Mouse (Mus musculus) lung, embryonic 14.5 days (tissue): ENCODE data around the gene Ispd. TPM values are rescaled to one million over a fixed set of nuclear protein-coding genes. Genes with fewer than 3 reads are reported as not detected.

Experiments used
- ATAC-seq: fragments of 200-750 bp; cut with Nextera tagmentation; 2 replicates; pipeline ENCODE4 v1.8.0; 2017; ENCODE audit warnings: mild to moderate bottlenecking, moderate TSS enrichment, moderate library complexity; ENCODE audit not compliant: insufficient read depth
- DNase-seq: peaks from one replicate; pipeline ENCODE4 v3.0.0-alpha.2; 2015
- H3K27ac ChIP-seq: fragments of 300-500 bp; sonication (generic); 2 replicates; pipeline ENCODE4 v1.5.1; 2014; ENCODE audit warnings: low read depth, mild to moderate bottlenecking, moderate library complexity
- H3K27me3 ChIP-seq: fragments of 300-500 bp; sonication (generic); 2 replicates; pipeline ENCODE4 v1.6.1; 2014; ENCODE audit warnings: low read length, control low read depth; ENCODE audit not compliant: insufficient read depth
- H3K36me3 ChIP-seq: fragments of 300-500 bp; sonication (generic); 2 replicates; pipeline ENCODE4 v1.6.1; 2014; ENCODE audit warnings: control low read depth; ENCODE audit not compliant: insufficient read depth
- H3K4me1 ChIP-seq: fragments of 300-500 bp; sonication (generic); 2 replicates; pipeline ENCODE4 v1.6.1; 2014; ENCODE audit warnings: antibody characterized with exemption, control low read depth; ENCODE audit not compliant: insufficient read depth
- H3K4me2 ChIP-seq: fragments of 300-500 bp; sonication (generic); 2 replicates; pipeline ENCODE4 v1.6.1; 2014; ENCODE audit warnings: mild to moderate bottlenecking
- H3K4me3 ChIP-seq: fragments of 300-500 bp; sonication (generic); 2 replicates; pipeline ENCODE4 v1.5.1; 2014; ENCODE audit warnings: low read depth, low read length
- H3K9ac ChIP-seq: fragments of 300-500 bp; sonication (generic); 2 replicates; pipeline ENCODE4 v1.6.1; 2014
- H3K9me3 ChIP-seq: fragments of 300-500 bp; sonication (generic); 2 replicates; pipeline ENCODE4 v1.6.1; 2016; ENCODE audit warnings: low read depth, low read length, control low read depth
- CTCF ChIP-seq: IDR thresholded peaks from 2 replicates; pipeline ENCODE4 v1.5.1; 2016; ENCODE audit warnings: antibody characterized with exemption, low read depth
- WGBS: fragments of 180-500 bp; shearing (Covaris S2); extraction: QIAGEN DNeasy Blood & Tissue Kit; methylation state at CpG from one replicate; pipeline ENCODE4 v1.1.7; 2014; 5-methylcytosine and 5-hydroxymethylcytosine counted together
- polyA plus RNA-seq: library from polyadenylated mRNA; unstranded; fragments of >200 nt; fragmentation: Nextera tagmentation; extraction: Ambion mirVana; gene quantifications from 2 replicates; pipeline ENCODE4 v1.2.1, GENCODE M21; 2014

Ispd gene
- polyA plus RNA-seq, 1 experiment from 2014 or later, result 18.1 TPM

DNA sequence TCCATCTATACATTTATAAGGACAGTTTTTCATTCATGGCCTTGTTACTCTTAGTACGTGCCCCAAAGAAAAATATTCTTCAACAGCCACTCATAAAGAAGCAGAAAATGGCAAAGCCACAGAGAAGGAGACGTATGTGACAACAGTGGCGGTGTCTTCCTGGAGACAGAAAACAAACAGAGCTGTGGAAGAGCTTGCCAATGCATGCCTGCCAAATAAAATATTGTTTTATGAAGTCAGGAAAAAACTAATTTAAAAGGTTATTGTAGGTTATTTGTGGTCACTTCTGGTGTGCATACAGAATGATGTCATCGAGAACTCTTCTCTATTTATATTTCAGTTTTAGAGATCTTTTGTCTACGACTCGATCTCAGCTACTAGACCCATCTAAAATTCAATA, 341.5 kb downstream of the Ispd start:
- no peak overlapping the region for H3K4me3 ChIP-seq
- no peak overlapping the region for H3K4me2 ChIP-seq
- H3K27me3 ChIP-seq, result no peaks in the 10 kb centered on the region
- no peak overlapping the region for H3K9ac ChIP-seq
- peak overlapping the region; percentile 65; the same call in 1 of the 2 replicates for H3K27ac ChIP-seq
- ATAC-seq (no peak), DNase-seq (peak; percentile 55)
- 53% methylated on average over 6 of the region's 6 CpGs for WGBS
- no peaks in the 10 kb centered on the region for H3K36me3 ChIP-seq
- no peaks in the 10 kb centered on the region for H3K9me3 ChIP-seq
- H3K4me1 ChIP-seq, result peaks cover 3% of the 10 kb centered on the region
- TF ChIP-seq CTCF, result no peak

DNA sequence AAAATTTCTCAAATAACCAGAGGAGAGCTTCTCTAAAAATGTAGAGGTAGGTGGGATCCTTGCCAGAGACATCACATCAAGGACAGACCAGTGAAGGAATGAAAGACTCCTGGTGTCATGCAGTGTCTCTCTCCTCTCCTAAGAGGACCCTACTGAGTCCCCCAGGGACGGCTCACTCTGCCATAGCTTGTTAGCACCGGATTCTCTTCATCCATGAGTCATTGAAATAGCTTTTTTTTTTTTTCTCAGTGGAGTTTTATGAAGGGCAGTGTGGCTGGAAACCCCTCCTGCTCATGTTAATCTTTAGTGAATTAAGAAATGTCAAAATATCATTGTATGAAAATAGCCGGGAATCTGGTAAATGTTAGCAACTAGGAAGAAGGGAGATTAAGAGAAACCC, 342.1 kb downstream of the Ispd start:
- DNase-seq, result peak; percentile 24
- H3K4me1 ChIP-seq, result peaks cover 3% of the 10 kb centered on the region
- H3K4me3 ChIP-seq, result no peak overlapping the region
- H3K27me3 ChIP-seq, result no peaks in the 10 kb centered on the region
- peak overlapping the region; percentile 65; the same call in 1 of the 2 replicates for H3K27ac ChIP-seq
- no peak overlapping the region for H3K4me2 ChIP-seq
- ATAC-seq, result peak; percentile 10; the same call in 1 of the 2 replicates
- H3K9me3 ChIP-seq, result no peaks in the 10 kb centered on the region
- no peak for TF ChIP-seq CTCF
- H3K9ac ChIP-seq, result no peak overlapping the region
- WGBS, result 38% methylated on average over 3 of the region's 3 CpGs
- no peaks in the 10 kb centered on the region for H3K36me3 ChIP-seq

DNA sequence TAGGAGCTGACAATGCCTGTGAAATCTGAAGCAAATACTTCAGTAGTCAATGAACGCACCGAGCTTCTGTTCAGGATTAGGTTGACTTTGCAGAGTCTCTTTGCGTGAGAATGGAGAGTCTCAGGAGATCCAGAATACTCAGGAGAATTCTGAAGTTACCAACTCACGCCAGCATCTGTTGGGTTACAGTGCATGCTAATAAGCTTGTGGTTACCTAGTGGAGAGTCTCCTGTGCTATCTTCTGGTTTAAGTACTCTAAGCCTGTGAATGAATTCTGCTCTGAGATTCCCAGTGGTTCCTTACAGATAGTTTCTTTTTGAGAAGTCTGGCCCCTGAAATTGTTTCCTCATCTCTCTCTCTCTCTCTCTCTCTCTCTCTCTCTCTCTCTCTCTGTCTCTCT, 343.0 kb downstream of the Ispd start:
- WGBS, result 78% methylated on average over 4 of the region's 4 CpGs
- H3K27ac ChIP-seq, result no peak overlapping the region; the same call in 1 of the 2 replicates
- no peak overlapping the region for H3K4me2 ChIP-seq
- no peak for TF ChIP-seq CTCF
- ATAC-seq (no peak), DNase-seq (no peak)
- no peaks in the 10 kb centered on the region for H3K27me3 ChIP-seq
- no peaks in the 10 kb centered on the region for H3K9me3 ChIP-seq
- no peak overlapping the region for H3K9ac ChIP-seq
- H3K4me3 ChIP-seq, result no peak overlapping the region
- H3K4me1 ChIP-seq, result peaks cover 3% of the 10 kb centered on the region; the same call in 1 of the 2 replicates
- H3K36me3 ChIP-seq, result no peaks in the 10 kb centered on the region

DNA sequence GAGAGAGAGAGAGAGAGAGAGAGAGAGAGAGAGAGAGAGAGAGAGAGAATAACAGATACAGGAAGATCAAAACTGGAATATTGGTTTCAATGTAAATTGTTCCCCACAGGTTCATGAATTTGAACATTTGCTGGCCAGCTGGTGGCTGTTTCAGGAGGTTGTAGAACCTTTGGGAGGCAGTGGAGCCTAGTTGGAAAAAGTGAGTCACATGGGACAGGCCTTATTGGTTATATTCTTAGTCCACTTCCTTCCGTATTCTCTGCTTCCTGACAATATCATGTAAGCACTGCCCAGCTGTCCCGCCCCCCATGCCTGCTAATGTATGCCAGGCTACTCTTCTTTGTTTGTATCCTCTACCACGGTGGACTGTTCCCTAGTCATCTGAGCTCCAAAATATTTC, 344.0 kb downstream of the Ispd start:
- no peak overlapping the region for H3K4me2 ChIP-seq
- peaks cover 3% of the 10 kb centered on the region; the same call in 1 of the 2 replicates for H3K4me1 ChIP-seq
- H3K27me3 ChIP-seq, result no peaks in the 10 kb centered on the region
- WGBS, result 81% methylated on average over 3 of the region's 3 CpGs
- DNase-seq (no peak), ATAC-seq (no peak)
- no peaks in the 10 kb centered on the region for H3K9me3 ChIP-seq
- no peak for TF ChIP-seq CTCF
- no peaks in the 10 kb centered on the region for H3K36me3 ChIP-seq
- H3K4me3 ChIP-seq, result no peak overlapping the region
- H3K9ac ChIP-seq, result no peak overlapping the region
- no peak overlapping the region for H3K27ac ChIP-seq

DNA sequence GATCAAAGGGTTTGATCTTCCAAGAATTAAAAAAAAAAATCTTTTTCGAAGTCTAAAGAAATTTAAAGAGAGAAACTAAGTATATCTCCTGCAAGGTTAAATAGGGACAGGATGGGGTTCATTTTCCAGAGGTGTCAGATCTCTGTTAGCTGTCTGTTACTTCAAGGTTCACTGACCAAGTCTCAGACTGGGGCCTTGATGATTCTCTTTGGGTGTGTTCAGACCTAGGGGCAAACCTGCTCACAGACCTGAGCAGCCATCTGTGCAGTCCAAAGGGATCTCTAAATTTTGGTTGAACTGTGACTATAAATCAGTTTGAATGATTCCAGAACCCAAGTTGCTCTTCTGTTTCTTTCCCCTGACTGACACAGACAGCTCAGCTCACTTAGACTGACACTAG, 344.8 kb downstream of the Ispd start:
- Histone ChIP-seq H3K36me3 (no peaks in the 10 kb centered on the region), H3K27me3 (no peaks in the 10 kb centered on the region), H3K9me3 (no peaks in the 10 kb centered on the region), H3K4me2 (no peak overlapping the region), H3K27ac (no peak overlapping the region), H3K4me3 (no peak overlapping the region), H3K4me1 (peaks cover 3% of the 10 kb centered on the region; the same call in 1 of the 2 replicates), H3K9ac (no peak overlapping the region)
- 23% methylated on average over 1 of the region's 1 CpGs for WGBS
- ATAC-seq, result no peak
- no peak for DNase-seq
- TF ChIP-seq CTCF, result no peak

- no peak overlapping the region for H3K4me2 ChIP-seq
- WGBS, result 43% methylated on average over 4 of the region's 4 CpGs
- H3K4me3 ChIP-seq, result no peak overlapping the region
- H3K36me3 ChIP-seq, result no peaks in the 10 kb centered on the region
- H3K27ac ChIP-seq, result peak overlapping the region; percentile 60; the same call in 1 of the 2 replicates
- ATAC-seq, result peak; percentile 78; the same call in 1 of the 2 replicates
- no peak overlapping the region for H3K9ac ChIP-seq
- H3K9me3 ChIP-seq, result no peaks in the 10 kb centered on the region
- peaks cover 4% of the 10 kb centered on the region; the same call in 1 of the 2 replicates for H3K4me1 ChIP-seq
- no peaks in the 10 kb centered on the region for H3K27me3 ChIP-seq
- no peak for TF ChIP-seq CTCF
- DNase-seq, result peak; percentile 91
Observed at GRCm38 (mm10) chr12:36733673-36734371, 352.6 kb downstream of the Ispd start.

Other genes starting within 250 kb of the Ispd start
- gene Ankmy2, start 224.3 kb upstream of the Ispd start, polyA plus RNA-seq, result 39.8 and 42.6 TPM in 2 replicates
- gene Bzw2, start 223.4 kb upstream of the Ispd start, polyA plus RNA-seq, result 228 and 236 TPM in 2 replicates
- not detected in 2 replicates for gene Lrrc72, start 128.1 kb upstream of the Ispd start, polyA plus RNA-seq
- 0.68 and 1.3 TPM in 2 replicates for gene Sostdc1, start 67.3 kb upstream of the Ispd start, polyA plus RNA-seq
- 2.2 and 2.3 TPM in 2 replicates for gene D630036H23Rik, start 731 bp downstream of the Ispd start, polyA plus RNA-seq